Mouse (Mus musculus): ENCODE results near the gene Capn10. TPM values are rescaled to one million over a fixed set of nuclear protein-coding genes. Genes with fewer than 3 reads are reported as not detected.

Capn10 gene
- 35.5 and 35.9 TPM in 2 replicates for polyA plus RNA-seq (2015; fragmentation: Nextera tagmentation; extraction: Ambion mirVana)

DNA sequence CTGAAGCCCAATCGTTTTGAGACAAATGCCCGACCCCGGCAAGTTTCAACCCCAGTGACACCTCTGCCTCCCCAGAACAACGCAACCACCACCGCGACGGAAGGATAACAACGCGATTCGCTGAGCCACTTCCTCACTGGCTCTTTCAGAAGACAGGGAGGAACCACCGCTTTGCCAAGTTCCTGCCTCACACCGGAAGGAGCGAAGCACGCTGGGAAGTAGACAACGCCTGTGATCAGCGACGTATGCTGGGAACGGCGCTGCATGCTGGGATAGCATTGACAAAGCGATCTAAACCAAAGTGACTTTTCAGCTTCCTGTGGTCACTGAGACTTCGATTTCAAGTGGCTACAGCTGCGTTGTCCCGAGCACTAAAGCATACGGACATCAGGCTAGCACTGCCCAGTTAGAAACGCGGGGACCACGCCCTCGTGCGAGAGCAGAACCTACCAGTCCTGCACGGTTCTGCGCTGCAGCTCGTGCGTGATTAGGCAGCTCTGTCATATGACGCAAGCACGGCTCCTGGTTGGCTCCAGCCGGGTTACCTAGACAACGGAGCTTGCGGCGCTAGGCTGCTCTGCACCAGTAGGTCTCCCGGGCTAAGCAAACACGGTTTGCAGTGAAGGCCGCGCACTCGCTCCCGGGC, at the start of gene Capn10:
Gene Capn10, plus strand, starts transcription at position 195 of the 646 bp plus-strand sequence.
- peak within 1 kb of the TSS; percentile 81 for H3K4me2 ChIP-seq
- under 1% methylated on average over 45 of the region's 45 CpGs for WGBS

DNA sequence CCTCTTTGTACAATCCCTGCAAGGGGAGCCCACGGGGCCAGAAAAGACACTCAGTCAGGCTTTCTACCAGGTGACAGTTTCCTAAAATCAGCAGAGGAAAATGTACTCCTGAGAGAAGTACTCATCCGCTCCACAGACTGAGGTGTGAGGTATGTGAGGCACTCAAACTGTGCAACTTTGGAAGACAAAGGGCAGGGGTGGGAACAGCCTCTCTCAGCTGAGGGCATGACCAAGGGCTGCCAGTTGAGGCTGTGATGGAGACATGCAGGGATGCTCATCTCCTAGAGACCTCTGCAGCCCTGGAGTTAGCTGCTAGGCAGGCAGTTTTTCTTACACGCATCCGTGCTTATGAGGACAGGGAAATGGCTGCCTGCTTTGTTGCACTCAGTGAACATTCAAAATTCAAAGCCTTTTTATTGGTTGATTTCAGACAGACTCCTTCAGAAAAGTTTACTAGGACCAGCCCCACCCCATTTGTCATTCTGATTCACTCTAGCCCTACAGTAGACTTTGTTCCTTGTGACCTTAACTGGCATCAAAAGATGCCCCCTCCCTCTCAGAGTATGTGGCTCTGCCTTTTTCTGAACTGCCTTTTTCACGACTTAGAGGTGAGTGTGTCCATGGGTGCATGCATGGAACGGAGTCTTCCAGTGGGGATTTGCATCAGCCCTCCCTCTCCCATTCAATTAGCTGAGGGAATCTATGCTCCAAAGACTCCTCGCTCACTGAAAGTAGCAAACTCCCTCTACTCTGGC, 45.1 kb upstream of the Capn10 start:
- H3K4me2 ChIP-seq, result no peak overlapping the region
- no peaks in the 10 kb centered on the region for H3K36me3 ChIP-seq
- H3K4me3 ChIP-seq (replicated peaks), result no peak overlapping the region
- no peak overlapping the region for H3K27ac ChIP-seq
- no peaks in the 10 kb centered on the region for H3K9me3 ChIP-seq
- H3K4me1 ChIP-seq, result no peaks in the 10 kb centered on the region
- 74% methylated on average over 7 of the region's 7 CpGs for WGBS
- H3K27me3 ChIP-seq (replicated peaks), result no peaks in the 10 kb centered on the region; the same call in 1 of the 2 replicates
- no peak for ATAC-seq (ENCODE audit: insufficient read depth, low FRiP score, low read depth)
- H3K9ac ChIP-seq, result no peak overlapping the region

More for the DNA sequence above, at the start of gene Capn10:
- Histone ChIP-seq H3K4me1 (peaks cover 20% of the 10 kb centered on the region), H3K9ac (peak within 1 kb of the TSS; percentile 33), H3K27me3 (replicated peaks) (no peaks in the 10 kb centered on the region), H3K27ac (peak within 1 kb of the TSS; percentile 98), H3K36me3 (peaks cover 4% of the 10 kb centered on the region; the same call in 1 of the 2 replicates), H3K9me3 (no peaks in the 10 kb centered on the region), H3K4me3 (replicated peaks) (peak within 1 kb of the TSS; percentile 80)
- peak; percentile 99 for ATAC-seq (ENCODE audit: insufficient read depth, low FRiP score, low read depth)

DNA sequence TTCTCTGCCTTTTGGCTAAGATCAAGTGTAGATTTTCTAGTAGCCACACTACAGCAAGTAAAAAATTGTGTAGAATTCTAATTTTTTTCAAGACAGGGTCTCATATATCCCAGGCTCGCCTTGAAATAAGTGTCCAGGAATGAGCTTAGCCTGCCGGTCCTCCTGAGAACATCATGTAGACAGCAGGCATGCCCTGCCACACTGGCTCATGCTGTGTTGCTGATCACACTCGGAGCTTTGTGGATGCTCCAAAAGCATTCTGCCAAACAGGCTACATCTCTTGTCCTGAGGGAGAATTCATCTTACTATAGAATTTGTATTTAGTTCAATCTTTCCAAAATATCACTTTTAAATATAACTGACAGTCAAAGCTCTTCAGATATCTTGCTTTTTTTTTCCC, 41.4 kb upstream of the Capn10 start:
- 68% methylated on average over 3 of the region's 3 CpGs for WGBS
- no peaks in the 10 kb centered on the region for H3K36me3 ChIP-seq
- H3K4me1 ChIP-seq, result no peaks in the 10 kb centered on the region
- H3K9ac ChIP-seq, result no peak overlapping the region
- no peaks in the 10 kb centered on the region for H3K27me3 ChIP-seq (replicated peaks)
- no peak overlapping the region for H3K27ac ChIP-seq
- no peak overlapping the region for H3K4me2 ChIP-seq
- no peak overlapping the region for H3K4me3 ChIP-seq (replicated peaks)
- ATAC-seq (ENCODE audit: insufficient read depth, low FRiP score, low read depth), result no peak
- H3K9me3 ChIP-seq, result no peaks in the 10 kb centered on the region

DNA sequence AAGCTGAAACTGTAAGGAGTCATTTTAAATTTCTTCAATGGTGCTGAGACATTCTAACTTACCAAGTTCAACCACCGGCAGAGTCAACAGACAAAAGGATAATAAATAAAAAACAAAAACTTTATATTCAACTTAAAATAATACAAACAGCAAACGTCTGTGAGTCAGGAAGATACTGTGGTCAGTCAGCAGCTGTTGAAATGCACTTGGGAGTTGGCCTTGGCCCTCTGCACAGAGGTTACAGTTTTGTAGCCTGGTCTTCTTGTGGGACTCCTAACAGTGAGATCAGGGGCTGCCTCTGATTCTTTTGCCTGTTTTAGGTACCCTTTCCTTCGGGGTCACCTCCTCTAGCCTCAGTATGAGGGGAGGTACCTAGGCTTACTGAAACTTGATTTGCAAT, 40.3 kb upstream of the Capn10 start:
- 66% methylated on average over 3 of the region's 3 CpGs for WGBS
- Histone ChIP-seq H3K9me3 (no peaks in the 10 kb centered on the region), H3K4me1 (no peaks in the 10 kb centered on the region), H3K27ac (no peak overlapping the region), H3K9ac (no peak overlapping the region), H3K4me3 (replicated peaks) (no peak overlapping the region), H3K27me3 (replicated peaks) (no peaks in the 10 kb centered on the region), H3K4me2 (no peak overlapping the region), H3K36me3 (no peaks in the 10 kb centered on the region)
- ATAC-seq (ENCODE audit: insufficient read depth, low FRiP score, low read depth), result no peak

DNA sequence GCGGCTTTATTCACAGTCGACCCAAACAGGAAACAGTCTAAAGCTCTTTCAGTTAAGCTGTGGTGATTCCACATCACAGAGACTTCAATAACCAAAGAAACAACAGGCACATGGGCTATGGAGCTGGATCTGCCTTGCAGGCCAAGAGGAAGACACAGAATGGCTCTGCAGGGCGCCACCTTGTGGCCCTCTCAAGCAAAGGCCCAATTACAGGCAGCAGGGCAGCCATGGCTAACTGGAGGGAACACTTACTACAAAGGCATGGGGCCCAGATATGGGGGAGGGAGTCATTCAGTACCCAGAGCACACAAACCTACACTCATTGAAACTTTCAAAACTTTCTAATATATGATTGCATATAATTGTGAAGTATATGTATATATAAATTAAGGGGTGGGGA, 39.1 kb upstream of the Capn10 start:
- Histone ChIP-seq H3K4me3 (replicated peaks) (no peak overlapping the region), H3K27me3 (replicated peaks) (0 out of 2 replicates have a peak, but pooled peaks cover under 1% of the 10 kb centered on the region), H3K4me1 (no peaks in the 10 kb centered on the region), H3K4me2 (no peak overlapping the region), H3K27ac (no peak overlapping the region), H3K9me3 (no peaks in the 10 kb centered on the region), H3K9ac (no peak overlapping the region), H3K36me3 (no peaks in the 10 kb centered on the region)
- 12% methylated on average over 3 of the region's 3 CpGs for WGBS
- ATAC-seq (ENCODE audit: insufficient read depth, low FRiP score, low read depth), result no peak; the same call in 1 of the 2 replicates

DNA sequence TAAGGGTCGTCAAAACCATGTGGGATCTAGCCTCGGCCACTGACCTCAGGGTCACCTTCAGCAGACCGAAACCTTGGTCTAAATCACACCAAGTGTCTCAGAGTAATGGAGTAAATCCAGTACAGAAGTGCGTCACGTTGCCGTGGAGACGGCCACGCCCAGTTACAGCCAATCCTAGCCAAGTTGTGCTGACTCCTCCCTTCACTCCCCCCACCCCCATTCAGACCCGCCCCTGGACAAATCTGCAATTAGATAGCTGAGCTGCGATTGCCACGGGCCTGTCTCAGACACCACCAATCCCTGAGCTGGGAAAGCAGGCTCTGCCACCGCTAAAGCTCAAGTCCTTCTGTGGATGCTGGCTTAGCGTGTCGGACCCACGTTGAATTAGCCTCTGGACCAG, 31.4 kb upstream of the Capn10 start, which contains the start of gene Ankmy1:
Gene Ankmy1, minus strand, starts transcription at position 121 of the 400 bp plus-strand sequence.
- Histone ChIP-seq H3K36me3 (no peaks in the 10 kb centered on the region), H3K4me2 (peak within 1 kb of the TSS; percentile 48), H3K27ac (no peak within 1 kb of the TSS), H3K9me3 (no peaks in the 10 kb centered on the region), H3K27me3 (replicated peaks) (0 out of 2 replicates have a peak, but pooled peaks cover 3% of the 10 kb centered on the region), H3K4me3 (replicated peaks) (peak within 1 kb of the TSS; percentile 19; the same call in 1 of the 2 replicates), H3K4me1 (peaks cover 13% of the 10 kb centered on the region; the same call in 1 of the 2 replicates), H3K9ac (no peak within 1 kb of the TSS)
- ATAC-seq (ENCODE audit: insufficient read depth, low FRiP score, low read depth), result no peak; the same call in 1 of the 2 replicates
- 1% methylated on average over 15 of the region's 15 CpGs for WGBS

DNA sequence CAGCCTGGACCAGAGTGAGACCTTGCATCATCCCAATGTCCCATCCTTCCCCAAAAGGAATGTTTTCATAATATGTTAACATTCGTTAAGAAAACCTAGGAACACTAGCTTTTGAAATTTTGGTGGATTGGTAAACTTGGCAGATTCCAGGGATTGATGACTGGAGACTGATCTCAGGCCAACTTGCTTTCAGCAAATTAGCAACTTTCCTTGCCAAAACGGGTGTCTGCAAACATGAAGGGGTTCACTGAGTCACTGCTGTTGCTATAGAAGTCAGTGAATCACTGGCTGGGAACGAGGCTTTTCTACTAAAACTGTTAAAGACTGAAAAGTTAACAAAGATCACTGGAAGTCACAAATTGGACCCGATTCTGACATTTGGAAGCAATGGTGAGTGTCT, 30.5 kb upstream of the Capn10 start:
- Histone ChIP-seq H3K4me2 (no peak overlapping the region; the same call in 1 of the 2 replicates), H3K4me3 (replicated peaks) (no peak overlapping the region), H3K27me3 (replicated peaks) (0 out of 2 replicates have a peak, but pooled peaks cover 3% of the 10 kb centered on the region), H3K4me1 (peaks cover 18% of the 10 kb centered on the region; the same call in 1 of the 2 replicates), H3K9ac (no peak overlapping the region), H3K27ac (no peak overlapping the region), H3K9me3 (no peaks in the 10 kb centered on the region), H3K36me3 (no peaks in the 10 kb centered on the region)
- WGBS, result 66% methylated on average over 4 of the region's 4 CpGs
- ATAC-seq (ENCODE audit: insufficient read depth, low FRiP score, low read depth), result no peak

DNA sequence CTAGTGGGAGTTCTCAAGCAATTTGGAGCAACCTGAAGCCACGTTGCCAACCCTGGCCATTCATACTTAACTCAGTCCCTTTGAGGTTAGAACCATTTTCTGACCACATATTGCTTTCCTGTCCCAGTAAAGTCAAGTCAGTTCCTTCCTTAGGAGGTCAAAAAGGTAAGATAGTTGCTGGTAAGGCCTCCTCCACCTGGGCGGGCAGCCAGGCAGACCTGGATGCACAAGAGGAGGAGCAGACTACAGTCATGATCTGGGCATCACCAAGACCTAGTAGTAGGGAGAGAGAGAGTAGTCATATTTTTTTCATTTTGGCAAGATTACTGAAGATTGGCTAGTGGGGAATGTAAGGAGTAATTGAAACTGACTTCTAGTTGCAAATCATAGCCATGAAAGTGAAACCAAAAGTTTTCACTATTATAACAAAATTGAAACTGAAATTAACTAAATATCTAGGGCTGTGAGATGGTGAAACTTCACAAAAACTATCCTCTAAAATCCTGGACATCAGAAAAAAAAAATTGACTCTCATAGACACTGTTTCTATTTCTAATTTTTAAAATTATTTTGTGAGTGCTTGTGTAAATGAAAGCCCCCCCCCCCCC, 28.4 kb upstream of the Capn10 start:
- H3K4me1 ChIP-seq, result peaks cover 24% of the 10 kb centered on the region
- 90% methylated on average over 2 of the region's 2 CpGs for WGBS
- H3K4me2 ChIP-seq, result no peak overlapping the region
- H3K9ac ChIP-seq, result no peak overlapping the region
- no peaks in the 10 kb centered on the region for H3K36me3 ChIP-seq
- no peak overlapping the region for H3K4me3 ChIP-seq (replicated peaks)
- no peak for ATAC-seq (ENCODE audit: insufficient read depth, low FRiP score, low read depth)
- no peaks in the 10 kb centered on the region for H3K9me3 ChIP-seq
- no peaks in the 10 kb centered on the region for H3K27me3 ChIP-seq (replicated peaks)
- no peak overlapping the region for H3K27ac ChIP-seq

DNA sequence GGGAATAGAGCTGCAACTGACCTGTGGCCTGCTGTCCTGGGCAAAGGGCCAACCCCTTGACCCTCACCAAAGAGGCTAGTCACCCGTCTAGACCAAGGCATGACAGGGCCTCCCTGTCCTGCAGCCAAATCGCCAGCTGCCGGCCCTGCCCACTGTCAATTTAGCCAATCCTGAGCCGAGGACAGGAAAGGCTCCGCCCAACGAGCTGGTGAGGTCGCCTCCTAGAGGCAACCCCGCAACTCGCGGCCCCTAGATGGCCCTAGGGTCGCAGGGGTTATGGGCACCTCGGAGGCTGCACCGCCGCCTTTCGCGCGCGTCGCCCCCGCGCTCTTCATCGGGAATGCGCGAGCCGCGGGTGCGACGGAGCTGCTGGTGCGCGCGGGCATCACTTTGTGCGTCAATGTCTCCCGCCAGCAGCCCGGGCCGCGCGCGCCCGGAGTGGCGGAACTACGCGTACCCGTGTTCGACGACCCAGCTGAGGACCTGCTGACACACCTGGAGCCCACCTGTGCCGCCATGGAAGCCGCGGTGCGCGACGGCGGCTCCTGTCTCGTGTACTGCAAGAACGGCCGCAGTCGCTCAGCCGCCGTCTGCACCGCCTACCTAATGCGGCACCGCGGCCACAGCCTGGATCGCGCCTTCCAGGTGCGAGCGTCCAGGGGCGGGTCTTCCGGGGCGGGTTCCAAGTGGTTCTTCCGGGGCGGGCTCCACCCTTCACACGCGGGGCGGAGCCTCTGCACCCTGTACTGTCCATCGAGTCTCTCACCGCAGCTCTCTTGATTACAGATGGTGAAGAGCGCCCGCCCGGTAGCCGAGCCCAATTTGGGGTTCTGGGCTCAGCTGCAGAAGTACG, 27.2 kb upstream of the Capn10 start, which contains the start of gene Dusp28:
Gene Dusp28, plus strand, starts transcription at position 203 of the 853 bp plus-strand sequence.
- H3K36me3 ChIP-seq, result no peaks in the 10 kb centered on the region
- H3K4me3 ChIP-seq (replicated peaks), result peak within 1 kb of the TSS; percentile 80
- peak within 1 kb of the TSS; percentile 94 for H3K27ac ChIP-seq
- peaks cover 32% of the 10 kb centered on the region for H3K4me1 ChIP-seq
- H3K27me3 ChIP-seq (replicated peaks), result no peaks in the 10 kb centered on the region
- peak within 1 kb of the TSS; percentile 51 for H3K9ac ChIP-seq
- 1% methylated on average over 79 of the region's 81 CpGs for WGBS
- H3K9me3 ChIP-seq, result no peaks in the 10 kb centered on the region
- peak within 1 kb of the TSS; percentile 89 for H3K4me2 ChIP-seq
- ATAC-seq (ENCODE audit: insufficient read depth, low FRiP score, low read depth), result peak; percentile 90

DNA sequence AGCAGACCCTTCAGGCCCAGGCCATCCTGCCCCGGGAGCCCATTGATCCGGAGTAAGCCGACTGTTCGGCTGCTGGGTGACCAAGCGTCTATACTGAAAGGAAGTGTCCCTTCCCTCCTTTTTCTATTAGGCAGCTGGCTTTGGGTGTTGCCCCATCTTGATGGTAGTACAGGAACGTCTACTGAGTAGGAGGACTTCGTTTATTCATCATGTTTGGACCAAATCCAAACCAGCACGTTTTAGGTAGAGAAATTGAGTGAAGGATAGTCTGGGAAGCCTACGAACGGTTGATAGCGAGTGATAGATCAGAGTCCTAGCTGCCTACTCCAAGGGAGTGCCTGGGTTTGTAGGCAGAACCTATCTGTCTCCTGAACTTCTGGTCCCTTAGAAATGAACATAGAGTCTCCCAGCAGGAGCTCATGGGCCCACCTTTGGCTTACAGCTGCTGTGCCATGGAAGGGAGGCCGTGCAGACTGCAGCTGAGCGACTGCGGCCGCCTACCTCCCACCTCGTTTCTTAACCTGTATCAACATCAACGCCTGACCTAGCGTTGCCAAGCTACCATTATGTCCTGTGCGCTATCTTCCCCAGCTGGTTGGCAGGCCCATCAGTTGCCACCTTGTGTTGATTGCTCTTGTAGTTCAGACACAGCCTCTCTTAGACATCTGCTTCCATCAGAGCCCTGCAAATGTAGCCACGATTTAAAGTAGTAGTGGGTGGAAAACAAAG, 26.4 kb upstream of the Capn10 start:
- no peaks in the 10 kb centered on the region for H3K9me3 ChIP-seq
- ATAC-seq (ENCODE audit: insufficient read depth, low FRiP score, low read depth), result no peak

More for the DNA sequence above, 26.4 kb upstream of the Capn10 start:
- no peaks in the 10 kb centered on the region for H3K27me3 ChIP-seq (replicated peaks)
- peak overlapping the region; percentile 89 for H3K4me2 ChIP-seq
- no peaks in the 10 kb centered on the region for H3K36me3 ChIP-seq
- peak overlapping the region; percentile 88 for H3K27ac ChIP-seq
- peak overlapping the region; percentile 80 for H3K4me3 ChIP-seq (replicated peaks)
- peaks cover 34% of the 10 kb centered on the region for H3K4me1 ChIP-seq
- WGBS, result 44% methylated on average over 20 of the region's 20 CpGs
- H3K9ac ChIP-seq, result peak overlapping the region; percentile 43; the same call in 1 of the 2 replicates

All from stomach, embryonic 15.5 days (tissue).